Mouse (Mus musculus) embryonic facial prominence, embryonic 12.5 days (tissue): ENCODE measurements around the gene Sugct. TPM values are rescaled to one million over a fixed set of nuclear protein-coding genes. Genes with fewer than 3 reads are reported as not detected.
A peak's percentile ranks its signal among the peaks of the same experiment; 100 is the strongest.
"Not testable (repeated sequence)": the region's sequence is repeated elsewhere in the genome, so short reads cannot be mapped to it uniquely, and the experiment has no call there.

ENCODE experiments used
- ATAC-seq: fragments of 200-750 bp; cut with Nextera tagmentation; 2 replicates; pipeline ENCODE4 v1.8.0; 2017; ENCODE audit not compliant: insufficient number of reproducible peaks, insufficient read depth, low FRiP score, low TSS enrichment
- H3K27ac ChIP-seq: fragments of 300-500 bp; sonication (generic); 2 replicates; pipeline ENCODE4 v1.5.1; 2016; ENCODE audit warnings: mild to moderate bottlenecking
- H3K27me3 ChIP-seq: fragments of 300-500 bp; sonication (generic); 2 replicates; pipeline ENCODE4 v1.6.1; 2016; ENCODE audit warnings: mild to moderate bottlenecking, moderate library complexity
- H3K36me3 ChIP-seq: fragments of 300-500 bp; sonication (generic); 2 replicates; pipeline ENCODE4 v1.6.1; 2016; ENCODE audit warnings: mild to moderate bottlenecking
- H3K4me1 ChIP-seq: fragments of 300-500 bp; sonication (generic); 2 replicates; pipeline ENCODE4 v1.6.1; 2016
- H3K4me2 ChIP-seq: fragments of 300-500 bp; sonication (generic); replicated peaks from 2 replicates; pipeline ENCODE4 v1.6.1; 2016; ENCODE audit warnings: mild to moderate bottlenecking, moderate library complexity
- H3K4me3 ChIP-seq: fragments of 300-500 bp; sonication (generic); 2 replicates; pipeline ENCODE4 v1.5.1; 2016; ENCODE audit warnings: mild to moderate bottlenecking
- H3K9ac ChIP-seq: fragments of 300-500 bp; sonication (generic); 2 replicates; pipeline ENCODE4 v1.6.1; 2016; ENCODE audit warnings: mild to moderate bottlenecking, moderate library complexity
- H3K9me3 ChIP-seq: fragments of 300-500 bp; sonication (generic); 2 replicates; pipeline ENCODE4 v1.6.1; 2016; ENCODE audit warnings: mild to moderate bottlenecking, moderate library complexity
- WGBS: fragments of 180-500 bp; shearing (Covaris S2); methylation state at CpG from one replicate; pipeline ENCODE4 v1.1.7; 2016; 5-methylcytosine and 5-hydroxymethylcytosine counted together
- polyA plus RNA-seq: library from polyadenylated mRNA; unstranded; fragments of >200 nt; fragmentation: Nextera tagmentation; extraction: Ambion mirVana; gene quantifications from 2 replicates; pipeline ENCODE4 v1.2.1, GENCODE M21; 2016

The Sugct gene
- polyA plus RNA-seq, 1 experiment from 2014 or later: 5.3 TPM

DNA sequence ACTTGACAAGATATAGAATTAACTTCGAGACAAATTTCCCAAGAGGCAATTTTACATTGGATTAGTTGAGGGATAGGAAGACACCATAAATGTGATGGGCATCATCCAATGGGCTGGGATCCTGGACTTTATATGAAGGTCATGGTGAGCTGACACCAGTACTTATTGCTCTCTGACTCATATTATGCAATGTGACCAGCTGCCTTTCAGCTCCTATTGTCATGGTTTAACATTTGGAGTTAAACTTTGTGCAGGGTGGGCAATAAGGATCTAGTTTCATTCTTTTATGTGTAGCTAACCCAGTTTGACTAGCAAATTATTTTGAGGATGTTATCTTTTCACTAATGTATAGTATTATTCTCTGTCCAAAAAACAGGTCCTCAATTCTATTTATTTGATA, 854.4 kb downstream of the Sugct start:
- Histone ChIP-seq H3K4me3 (no peak overlapping the region), H3K9me3 (no peaks in the 10 kb centered on the region), H3K4me2 (no peak overlapping the region), H3K4me1 (no peaks in the 10 kb centered on the region), H3K9ac (no peak overlapping the region), H3K27me3 (no peaks in the 10 kb centered on the region), H3K27ac (no peak overlapping the region), H3K36me3 (no peaks in the 10 kb centered on the region)
- WGBS: 69% methylated on average over 1 of the region's 1 CpGs
- no peak for ATAC-seq

DNA sequence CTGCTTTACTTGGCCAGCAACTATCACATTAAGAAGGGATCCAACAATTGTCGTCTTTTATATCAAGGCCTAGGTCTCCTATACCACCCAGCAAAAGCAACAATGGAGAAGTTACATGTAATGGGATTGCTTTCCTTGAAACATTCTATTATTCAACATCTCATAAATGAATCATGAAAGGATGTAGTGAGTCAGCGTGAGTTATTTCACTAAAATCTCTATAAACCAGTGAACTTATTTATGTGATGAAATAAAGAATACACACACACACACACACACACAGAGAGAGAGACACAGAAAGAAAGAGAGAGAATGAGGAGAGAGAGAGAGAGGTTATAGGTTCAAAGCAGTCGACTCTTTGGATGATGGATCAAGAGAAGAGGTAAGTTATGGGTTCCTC, 856.9 kb downstream of the Sugct start:
- H3K27ac ChIP-seq: no peak overlapping the region
- no peaks in the 10 kb centered on the region for H3K9me3 ChIP-seq
- H3K4me2 ChIP-seq: no peak overlapping the region
- no peaks in the 10 kb centered on the region for H3K36me3 ChIP-seq
- no peaks in the 10 kb centered on the region for H3K27me3 ChIP-seq
- H3K9ac ChIP-seq: no peak overlapping the region
- ATAC-seq: no peak
- no peaks in the 10 kb centered on the region for H3K4me1 ChIP-seq
- WGBS: 87% methylated on average over 3 of the region's 3 CpGs
- H3K4me3 ChIP-seq: no peak overlapping the region

DNA sequence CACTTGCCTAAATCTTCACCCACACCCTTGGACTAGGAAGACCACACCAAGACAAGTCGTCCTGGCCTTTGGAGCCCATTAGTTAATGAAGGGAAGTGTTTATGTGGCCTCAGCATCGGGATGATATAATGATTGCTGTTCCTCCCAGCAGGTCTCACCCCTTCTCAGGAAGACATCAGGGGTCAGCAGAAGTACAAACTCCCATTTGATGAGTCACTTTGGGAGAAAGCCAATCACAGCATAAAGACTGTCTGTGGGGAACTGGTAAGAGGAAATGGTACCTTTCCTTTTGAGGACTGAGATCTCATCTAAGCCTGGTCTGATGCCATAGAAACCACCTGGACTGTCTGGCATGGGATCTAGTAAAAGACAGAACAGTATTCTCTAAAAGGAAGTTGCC, 860.2 kb downstream of the Sugct start:
- Histone ChIP-seq H3K4me1 (no peaks in the 10 kb centered on the region), H3K9ac (no peak overlapping the region), H3K27me3 (no peaks in the 10 kb centered on the region), H3K36me3 (no peaks in the 10 kb centered on the region), H3K4me3 (no peak overlapping the region), H3K9me3 (no peaks in the 10 kb centered on the region), H3K4me2 (no peak overlapping the region), H3K27ac (no peak overlapping the region)
- no peak for ATAC-seq
- 61% methylated on average over 2 of the region's 2 CpGs for WGBS

DNA sequence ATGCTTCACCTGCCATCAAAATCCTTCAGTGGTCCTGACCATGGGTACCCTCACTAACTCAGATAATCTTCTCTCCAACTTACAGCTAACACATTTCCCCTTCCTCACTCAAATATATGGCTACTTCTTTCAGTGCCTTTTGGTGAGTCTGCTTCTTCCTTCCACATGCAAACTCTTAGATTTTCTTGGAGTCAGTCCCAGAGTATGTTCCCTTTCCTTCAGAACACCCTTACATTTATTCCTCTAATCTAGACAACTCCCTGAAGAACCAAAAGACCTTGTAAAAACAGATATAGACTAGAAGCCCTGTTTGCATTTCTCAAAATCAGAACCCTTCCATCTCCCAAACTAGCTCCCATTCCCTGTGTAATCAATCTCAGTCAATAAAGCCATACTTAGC, 862.3 kb downstream of the Sugct start:
- Histone ChIP-seq H3K4me1 (no peaks in the 10 kb centered on the region), H3K4me3 (no peak overlapping the region), H3K9me3 (no peaks in the 10 kb centered on the region), H3K36me3 (no peaks in the 10 kb centered on the region), H3K9ac (no peak overlapping the region), H3K27me3 (no peaks in the 10 kb centered on the region), H3K27ac (no peak overlapping the region), H3K4me2 (no peak overlapping the region)
- ATAC-seq: no peak

DNA sequence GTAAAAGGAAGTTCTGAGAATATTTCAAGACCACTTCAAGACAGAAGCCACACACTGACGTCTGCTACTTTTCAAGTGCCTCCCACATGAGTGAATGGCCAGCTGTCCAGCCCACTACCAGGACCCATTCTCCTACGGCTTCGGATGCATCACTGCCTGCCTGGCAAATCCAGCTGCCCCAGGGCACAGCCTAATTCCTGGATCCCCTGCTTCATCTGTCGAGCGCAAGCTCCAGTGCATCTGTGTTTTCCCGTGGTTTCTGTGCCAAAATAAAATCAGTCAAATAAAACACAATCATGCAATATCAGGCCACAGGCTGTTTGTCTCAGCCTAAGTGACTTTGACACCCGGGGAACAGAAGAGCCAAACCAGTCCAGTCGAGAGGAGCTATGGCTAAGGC, 863.5 kb downstream of the Sugct start:
- Histone ChIP-seq H3K4me1 (no peaks in the 10 kb centered on the region), H3K27me3 (no peaks in the 10 kb centered on the region), H3K36me3 (no peaks in the 10 kb centered on the region), H3K27ac (no peak overlapping the region), H3K4me3 (no peak overlapping the region), H3K9ac (no peak overlapping the region), H3K4me2 (no peak overlapping the region), H3K9me3 (no peaks in the 10 kb centered on the region)
- ATAC-seq: no peak
- WGBS: 53% methylated on average over 8 of the region's 8 CpGs

DNA sequence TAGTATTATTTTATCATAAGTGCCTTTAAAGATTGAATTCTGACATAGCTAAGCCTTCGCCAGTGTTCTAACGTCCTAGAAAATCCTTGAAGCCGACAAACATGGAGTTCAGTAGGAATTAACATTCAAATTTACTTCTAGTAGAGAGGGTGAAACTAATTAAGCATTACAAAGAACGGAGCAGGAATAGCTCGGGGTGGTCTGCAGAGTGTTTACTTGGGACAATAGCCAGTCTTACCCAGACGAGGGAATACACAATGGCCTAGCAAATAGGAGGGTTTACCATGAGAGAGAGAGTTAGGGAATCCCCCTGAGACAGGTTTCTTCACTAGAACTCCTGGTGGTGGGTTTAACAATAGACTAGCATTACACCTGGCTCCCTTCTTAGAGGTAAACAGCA, 865.1 kb downstream of the Sugct start:
- H3K9me3 ChIP-seq, H3K27ac ChIP-seq, H3K9ac ChIP-seq, H3K36me3 ChIP-seq, H3K4me2 ChIP-seq, H3K4me1 ChIP-seq, H3K27me3 ChIP-seq, H3K4me3 ChIP-seq, ATAC-seq: not testable (repeated sequence)
- 50% methylated on average over 6 of the region's 6 CpGs for WGBS

DNA sequence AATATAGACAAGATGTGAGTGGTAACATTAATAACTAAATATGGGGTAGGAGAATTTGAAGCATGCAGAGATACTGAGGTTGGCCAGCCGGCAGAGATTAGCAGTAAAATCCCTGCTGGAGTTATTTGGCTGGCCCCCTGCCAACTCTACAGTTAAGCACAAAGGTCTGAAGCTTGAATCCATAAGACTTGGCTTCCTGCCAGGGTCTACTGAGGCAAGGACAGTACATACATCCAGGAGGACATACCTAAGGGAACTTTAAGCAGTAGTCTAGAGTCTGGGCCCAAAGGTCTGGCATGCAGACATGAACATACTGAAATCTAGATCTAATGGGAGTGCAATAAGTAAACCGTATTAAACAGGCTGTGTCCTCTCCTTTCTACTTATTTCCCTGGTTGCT, 865.8 kb downstream of the Sugct start:
- no peaks in the 10 kb centered on the region for H3K27me3 ChIP-seq
- H3K4me2 ChIP-seq: no peak overlapping the region
- WGBS: 49% methylated on average over 2 of the region's 2 CpGs
- H3K4me1 ChIP-seq: 0 out of 2 replicates have a peak, but pooled peaks cover 7% of the 10 kb centered on the region
- H3K4me3 ChIP-seq: no peak overlapping the region
- H3K9me3 ChIP-seq: no peaks in the 10 kb centered on the region
- no peaks in the 10 kb centered on the region for H3K36me3 ChIP-seq
- no peak overlapping the region for H3K9ac ChIP-seq
- ATAC-seq: 0 out of 2 replicates have a peak, but pooled peaks have one; percentile 41
- H3K27ac ChIP-seq: no peak overlapping the region; the same call in 1 of the 2 replicates

DNA sequence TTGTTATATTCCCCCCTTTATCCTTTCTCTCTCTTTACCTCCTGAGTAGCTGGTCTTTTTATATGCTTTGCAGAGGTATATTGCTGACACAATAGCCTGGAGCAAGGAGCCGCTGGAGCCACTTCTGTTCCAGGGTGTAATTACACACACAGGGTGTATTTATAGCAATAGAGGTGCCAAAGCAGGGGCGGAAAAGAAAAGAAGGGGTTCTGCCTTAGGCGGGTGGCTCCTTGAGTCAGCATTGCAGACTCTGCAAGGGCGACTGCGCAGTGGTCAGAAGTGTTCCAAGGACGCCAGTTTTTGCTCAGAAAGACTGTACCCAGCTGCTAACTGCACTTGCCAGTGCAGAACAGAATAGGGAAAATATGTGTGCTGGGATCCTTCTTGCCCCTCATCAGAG, 869.7 kb downstream of the Sugct start:
- Histone ChIP-seq H3K9me3 (no peaks in the 10 kb centered on the region), H3K27me3 (no peaks in the 10 kb centered on the region), H3K9ac (no peak overlapping the region), H3K27ac (no peak overlapping the region), H3K4me3 (no peak overlapping the region), H3K36me3 (no peaks in the 10 kb centered on the region), H3K4me1 (0 out of 2 replicates have a peak, but pooled peaks cover 7% of the 10 kb centered on the region), H3K4me2 (no peak overlapping the region)
- ATAC-seq: no peak
- 50% methylated on average over 6 of the region's 6 CpGs for WGBS

DNA sequence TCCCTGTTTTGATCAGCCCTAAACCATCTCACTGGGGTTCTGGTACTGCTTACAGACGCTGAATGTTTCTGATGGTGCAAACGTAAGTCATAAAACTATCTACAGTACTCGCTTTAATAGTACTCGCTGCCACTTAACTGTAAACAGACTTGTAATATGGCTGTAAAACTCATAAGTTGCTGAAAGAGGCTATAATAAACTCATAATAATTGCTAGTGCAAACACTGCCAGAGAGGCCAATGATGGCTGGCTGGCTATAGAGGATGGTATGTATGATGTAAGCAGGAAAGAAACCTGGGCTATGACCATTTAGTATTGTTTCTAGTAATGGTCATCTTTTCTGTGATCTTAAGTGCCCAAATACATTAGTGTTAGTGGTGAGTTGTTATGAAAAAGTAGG, 873.6 kb downstream of the Sugct start:
- no peak overlapping the region for H3K9ac ChIP-seq
- H3K4me1 ChIP-seq: 0 out of 2 replicates have a peak, but pooled peaks cover 7% of the 10 kb centered on the region
- H3K27me3 ChIP-seq: no peaks in the 10 kb centered on the region
- WGBS: 87% methylated on average over 4 of the region's 4 CpGs
- no peaks in the 10 kb centered on the region for H3K9me3 ChIP-seq
- H3K4me2 ChIP-seq: no peak overlapping the region
- no peaks in the 10 kb centered on the region for H3K36me3 ChIP-seq
- no peak overlapping the region for H3K4me3 ChIP-seq
- no peak overlapping the region for H3K27ac ChIP-seq
- no peak for ATAC-seq

DNA sequence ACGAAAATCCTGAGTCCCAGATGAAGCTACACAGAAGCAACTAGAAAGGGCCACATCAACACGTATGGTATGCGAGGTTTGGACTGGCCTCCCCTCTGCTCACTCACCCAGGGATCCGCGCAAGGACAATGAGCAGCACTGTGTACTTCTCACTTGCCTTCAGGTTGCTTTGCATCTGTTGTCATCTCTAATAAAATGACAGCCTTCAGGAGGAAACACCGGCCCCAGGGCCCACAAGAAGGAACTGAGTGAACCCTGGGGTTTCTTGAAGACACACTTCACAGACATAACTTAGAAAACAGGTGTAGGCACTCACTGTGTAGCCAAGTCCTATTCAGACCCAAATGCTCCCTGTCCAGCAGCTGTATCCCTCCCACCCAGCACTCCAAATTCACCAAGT, 877.9 kb downstream of the Sugct start:
- no peaks in the 10 kb centered on the region for H3K4me1 ChIP-seq
- 0 out of 2 replicates have a peak, but pooled peaks have one; percentile 52 for ATAC-seq
- no peak overlapping the region for H3K27ac ChIP-seq
- 55% methylated on average over 6 of the region's 6 CpGs for WGBS
- no peak overlapping the region for H3K9ac ChIP-seq
- no peaks in the 10 kb centered on the region for H3K27me3 ChIP-seq
- no peaks in the 10 kb centered on the region for H3K36me3 ChIP-seq
- H3K4me2 ChIP-seq: no peak overlapping the region
- H3K4me3 ChIP-seq: no peak overlapping the region
- H3K9me3 ChIP-seq: no peaks in the 10 kb centered on the region

DNA sequence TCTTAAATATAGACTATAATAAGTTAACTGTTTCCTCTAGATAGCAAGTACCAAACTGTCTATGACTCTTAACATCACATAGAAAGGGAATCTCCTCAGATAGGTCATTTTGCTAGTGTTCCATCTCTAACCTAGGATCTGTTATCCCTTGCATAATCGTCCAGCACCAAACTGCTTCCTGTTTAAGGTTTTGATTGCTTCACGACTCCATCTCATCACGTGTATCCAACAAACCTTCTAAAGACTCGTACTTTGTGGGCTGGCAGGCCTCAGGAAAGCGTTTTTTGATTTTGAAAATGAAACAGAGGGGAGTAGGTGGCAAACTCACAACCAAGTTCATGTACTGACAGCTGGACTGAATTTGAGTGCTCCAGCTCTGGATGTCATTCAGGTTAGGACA, 878.6 kb downstream of the Sugct start:
- H3K9me3 ChIP-seq: no peaks in the 10 kb centered on the region
- H3K36me3 ChIP-seq: no peaks in the 10 kb centered on the region
- H3K4me2 ChIP-seq: no peak overlapping the region
- H3K4me3 ChIP-seq: no peak overlapping the region
- H3K27ac ChIP-seq: no peak overlapping the region
- H3K4me1 ChIP-seq: no peaks in the 10 kb centered on the region
- WGBS: 72% methylated on average over 5 of the region's 5 CpGs
- H3K9ac ChIP-seq: no peak overlapping the region
- ATAC-seq: no peak
- no peaks in the 10 kb centered on the region for H3K27me3 ChIP-seq

DNA sequence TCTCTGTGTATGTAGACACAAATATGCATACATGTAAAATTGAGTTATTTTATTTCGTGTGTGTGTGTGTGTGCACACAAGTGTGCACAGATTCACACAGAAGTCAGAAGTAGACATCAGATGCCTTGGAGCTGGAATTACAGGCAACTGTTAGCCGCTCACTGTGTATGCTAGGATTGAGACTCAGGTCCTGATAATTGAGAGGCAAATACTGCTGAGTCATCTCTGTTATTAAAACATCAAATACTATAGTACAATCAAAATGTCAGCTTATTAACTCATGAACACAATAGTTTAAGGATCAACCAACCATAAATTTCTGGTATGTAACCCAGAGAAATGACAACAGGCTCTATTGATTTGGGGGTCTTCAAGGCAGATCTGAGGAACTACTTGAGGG, 883.1 kb downstream of the Sugct start:
- no peak overlapping the region for H3K27ac ChIP-seq
- no peaks in the 10 kb centered on the region for H3K36me3 ChIP-seq
- no peak overlapping the region for H3K4me3 ChIP-seq
- no peak overlapping the region for H3K4me2 ChIP-seq
- WGBS: 87% methylated on average over 2 of the region's 2 CpGs
- H3K9ac ChIP-seq: no peak overlapping the region
- H3K4me1 ChIP-seq: no peaks in the 10 kb centered on the region
- H3K27me3 ChIP-seq: no peaks in the 10 kb centered on the region
- no peak for ATAC-seq
- no peaks in the 10 kb centered on the region for H3K9me3 ChIP-seq
